Mouse (Mus musculus) lung, adult 2 months (tissue): ENCODE results near the gene Lrmda. TPM values are rescaled to one million over a fixed set of nuclear protein-coding genes. Genes with fewer than 3 reads are reported as not detected.

ENCODE experiments used
- DNase-seq: peaks from one replicate; pipeline ENCODE4 v3.0.0; 2022
- H3K4me1 ChIP-seq: fragments of 200-500 bp; 2 replicates; pipeline ENCODE4 v1.6.1; 2011; ENCODE audit warnings: low read length; ENCODE audit not compliant: control insufficient read depth, insufficient read depth
- H3K4me3 ChIP-seq: fragments of 200-500 bp; replicated peaks from 2 replicates; pipeline ENCODE3; 2011; ENCODE audit warnings: low read depth, mild to moderate bottlenecking, control low read depth, low read length; ENCODE audit errors: extremely low read depth
- CTCF ChIP-seq: fragments of 200-500 bp; IDR thresholded peaks from 2 replicates; pipeline ENCODE4 v1.5.1; 2011; ENCODE audit warnings: mild to moderate bottlenecking, low read length, control low read depth; ENCODE audit not compliant: insufficient read depth
- POLR2A ChIP-seq: fragments of 200-500 bp; IDR thresholded peaks from 2 replicates; pipeline ENCODE4 v1.6.1; 2011; ENCODE audit warnings: low read depth, mild to moderate bottlenecking, control low read depth, low read length, borderline replicate concordance; ENCODE audit errors: extremely low read depth
- WGBS: fragments of 180-500 bp; shearing (Covaris S2); methylation state at CpG from one replicate; pipeline ENCODE4 v1.1.7; 2018; 5-methylcytosine and 5-hydroxymethylcytosine counted together
- polyA plus RNA-seq: library from polyadenylated mRNA; depleted of rRNA; stranded (reverse); fragments of >200 nt; gene quantifications from 2 replicates; pipeline ENCODE4 v1.2.3, GENCODE M21; 2012; rRNA removed

The Lrmda gene
- polyA plus RNA-seq: 1.3 and 1.8 TPM in 2 replicates

- under 1% methylated on average over 33 of the region's 33 CpGs for WGBS
- peak; percentile 81 for DNase-seq
- H3K4me1 ChIP-seq: peaks cover 21% of the 10 kb centered on the region
- peak; percentile 53; the same call in 1 of the 2 replicates for TF ChIP-seq POLR2A
- TF ChIP-seq CTCF: no peak
- H3K4me3 ChIP-seq: peak within 1 kb of the TSS; percentile 41
These were observed at the start of gene Lrmda for GRCm38 (mm10) chr14:22019252-22019948. Gene Lrmda (plus strand): TSS chr14:22019712.

- WGBS: 4% methylated on average over 21 of the region's 22 CpGs
- peak; percentile 86 for DNase-seq
- peak; percentile 41; the same call in 1 of the 2 replicates for TF ChIP-seq POLR2A
- TF ChIP-seq CTCF: peak; percentile 73
- Histone ChIP-seq H3K4me3 (peak overlapping the region; percentile 57), H3K4me1 (peaks cover 3% of the 10 kb centered on the region; the same call in 1 of the 2 replicates)
These were observed 38.0 kb upstream of the Lrmda start for GRCm38 (mm10) chr14:21981462-21981861.

- Histone ChIP-seq H3K4me3 (peak overlapping the region; percentile 54), H3K4me1 (peaks cover 3% of the 10 kb centered on the region; the same call in 1 of the 2 replicates)
- no peak for TF ChIP-seq CTCF
- no peak for TF ChIP-seq POLR2A
- 47% methylated on average over 14 of the region's 14 CpGs for WGBS
- DNase-seq: peak; percentile 64
These were observed 37.4 kb upstream of the Lrmda start for GRCm38 (mm10) chr14:21982096-21982591.

GRCm38 (mm10) chr14:21982592-21983310 is 36.8 kb upstream of the Lrmda start:
- DNase-seq: peak; percentile 69
- peak overlapping the region; percentile 54 for H3K4me3 ChIP-seq
- peaks cover 3% of the 10 kb centered on the region; the same call in 1 of the 2 replicates for H3K4me1 ChIP-seq
- WGBS: 13% methylated on average over 38 of the region's 38 CpGs
- no peak for TF ChIP-seq CTCF
- TF ChIP-seq POLR2A: no peak

GRCm38 (mm10) chr14:21983311-21983949 is 36.1 kb upstream of the Lrmda start:
- no peak for TF ChIP-seq CTCF
- TF ChIP-seq POLR2A: 0 out of 2 replicates have a peak, but pooled peaks have one; percentile 35
- 11% methylated on average over 22 of the region's 22 CpGs for WGBS

GRCm38 (mm10) chr14:21983950-21984730 is 35.4 kb upstream of the Lrmda start:
- TF ChIP-seq CTCF (no peak), POLR2A (no peak)
- WGBS: 22% methylated on average over 18 of the region's 18 CpGs
- Histone ChIP-seq H3K4me3 (peak overlapping the region; percentile 78), H3K4me1 (peaks cover 3% of the 10 kb centered on the region; the same call in 1 of the 2 replicates)
- no peak for DNase-seq

More at GRCm38 (mm10) chr14:21983311-21983949, 36.1 kb upstream of the Lrmda start:
- peak overlapping the region; percentile 74 for H3K4me3 ChIP-seq
- H3K4me1 ChIP-seq: peaks cover 3% of the 10 kb centered on the region; the same call in 1 of the 2 replicates
- peak; percentile 62 for DNase-seq

- H3K4me3 ChIP-seq: peak overlapping the region; percentile 78
- DNase-seq: peak; percentile 69
- TF ChIP-seq POLR2A (peak; percentile 33; the same call in 1 of the 2 replicates), CTCF (no peak)
- peaks cover 3% of the 10 kb centered on the region; the same call in 1 of the 2 replicates for H3K4me1 ChIP-seq
- WGBS: 12% methylated on average over 49 of the region's 49 CpGs
These were observed 34.6 kb upstream of the Lrmda start for GRCm38 (mm10) chr14:21984757-21985425.

GRCm38 (mm10) chr14:21985426-21985931 is 34.0 kb upstream of the Lrmda start:
- 2% methylated on average over 37 of the region's 37 CpGs for WGBS

More at GRCm38 (mm10) chr14:21985426-21985931, 34.0 kb upstream of the Lrmda start:
- peaks cover 3% of the 10 kb centered on the region; the same call in 1 of the 2 replicates for H3K4me1 ChIP-seq
- peak overlapping the region; percentile 78 for H3K4me3 ChIP-seq
- TF ChIP-seq POLR2A: no peak
- TF ChIP-seq CTCF: no peak
- peak; percentile 69 for DNase-seq
